Mouse (Mus musculus): Measurements from ENCODE around the gene Vmn1r188.
"Not testable (repeated sequence)": the region's sequence is repeated elsewhere in the genome, so short reads cannot be mapped to it uniquely, and the experiment has no call there.

The Vmn1r188 gene

DNA sequence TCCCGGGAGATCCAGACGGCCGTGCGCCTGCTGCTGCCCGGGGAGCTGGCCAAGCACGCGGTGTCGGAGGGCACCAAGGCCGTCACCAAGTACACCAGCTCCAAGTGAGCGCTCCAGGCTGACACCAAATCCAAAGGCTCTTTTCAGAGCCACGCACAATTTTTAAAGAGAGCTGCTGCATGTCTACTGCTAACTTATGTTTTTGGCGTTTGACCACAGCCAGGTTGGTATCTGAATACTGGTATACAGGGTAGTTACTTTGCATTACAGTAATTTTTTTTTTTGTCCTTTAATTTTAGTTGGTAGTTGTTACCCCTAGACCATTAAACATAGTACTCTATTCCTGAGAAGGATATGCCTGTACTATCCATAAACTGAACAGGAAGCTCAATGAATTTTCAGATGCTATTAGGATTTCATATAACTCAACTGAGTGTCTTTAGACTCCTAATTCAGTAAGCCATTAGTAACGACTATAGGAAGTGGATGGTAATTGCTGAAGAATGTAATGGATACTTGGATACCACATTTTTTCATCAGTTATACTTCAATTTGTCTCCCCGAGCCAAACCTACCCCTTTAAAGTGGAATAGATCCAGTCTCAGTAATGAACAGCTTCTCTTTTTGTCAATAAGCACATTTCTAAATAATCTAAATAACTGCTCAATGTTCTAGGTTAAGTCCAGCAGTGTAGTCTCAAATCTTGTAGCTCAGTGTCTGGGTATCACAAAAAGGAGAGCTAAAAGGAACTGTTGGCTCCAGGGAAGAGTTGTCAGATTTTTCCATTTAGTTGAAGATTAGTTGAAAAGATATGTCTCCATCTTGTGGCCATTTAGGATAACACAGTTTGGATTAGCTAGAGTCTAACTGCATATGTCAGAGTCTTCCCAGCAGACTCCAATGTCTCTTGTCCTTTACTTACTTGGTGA is 40.5 kb upstream of the Vmn1r188 start:
- in situ Hi-C loops (cut with MboI; ENCODE audit: low pct_unique_long_range_greater_than_20kb in 1 of 2, low sequenced_read_pairs in 2 of 2, unreplicated experiment in 1 of 2): loop anchor here (10.0 to 25.0 kb wide), 4 partner anchors 181 to 1694 kb away; partner anchors contain the start of genes Hist1h1c (in 1 of the 2), Hist1h2bb (in 1 of the 2) and Hist1h3c (in 1 of the 2)

GRCm38 (mm10) chr13:22044432-22045155 is 39.6 kb upstream of the Vmn1r188 start:
- in situ Hi-C loops (cut with MboI; ENCODE audit: low pct_unique_long_range_greater_than_20kb in 1 of 2, low sequenced_read_pairs in 2 of 2, unreplicated experiment in 1 of 2): loop anchor here (10.0 to 25.0 kb wide), 4 partner anchors 182 to 1693 kb away; partner anchors contain the start of genes Hist1h1c (in 1 of the 2), Hist1h2bb (in 1 of the 2) and Hist1h3c (in 1 of the 2)

DNA sequence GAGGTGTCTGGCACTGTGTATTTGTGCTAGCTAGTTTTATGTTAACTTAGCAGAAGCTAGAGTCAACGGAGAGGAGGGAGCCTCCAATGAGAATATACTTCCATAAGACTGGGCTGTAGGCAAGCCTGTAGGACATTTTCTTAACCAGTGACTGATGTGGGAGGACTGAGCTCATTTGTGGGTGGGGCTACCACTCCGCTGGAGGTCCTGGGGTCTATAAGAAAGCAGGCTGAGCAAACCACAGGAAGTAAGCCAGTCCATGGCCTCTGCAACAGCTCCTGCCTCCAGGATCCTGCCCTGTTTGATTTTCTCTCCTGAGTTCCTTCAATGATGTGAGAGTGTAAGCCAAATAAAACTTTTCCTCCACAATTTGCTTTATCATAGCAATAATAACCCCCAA is 38.9 kb upstream of the Vmn1r188 start:
- in situ Hi-C loops (cut with MboI; ENCODE audit: low pct_unique_long_range_greater_than_20kb in 1 of 2, low sequenced_read_pairs in 2 of 2, unreplicated experiment in 1 of 2): loop anchor here (10.0 to 25.0 kb wide), 4 partner anchors 183 to 1692 kb away; partner anchors contain the start of genes Hist1h1c (in 1 of the 2), Hist1h2bb (in 1 of the 2) and Hist1h3c (in 1 of the 2)

- in situ Hi-C loops (cut with MboI; ENCODE audit: low pct_unique_long_range_greater_than_20kb in 1 of 2, low sequenced_read_pairs in 2 of 2, unreplicated experiment in 1 of 2): loop anchor here (10.0 to 25.0 kb wide), 4 partner anchors 187 to 1688 kb away; partner anchors contain the start of genes Hist1h1c (in 1 of the 2), Hist1h2bb (in 1 of the 2) and Hist1h3c (in 1 of the 2)
Measured at GRCm38 (mm10) chr13:22049041-22049440, 35.2 kb upstream of the Vmn1r188 start.

DNA sequence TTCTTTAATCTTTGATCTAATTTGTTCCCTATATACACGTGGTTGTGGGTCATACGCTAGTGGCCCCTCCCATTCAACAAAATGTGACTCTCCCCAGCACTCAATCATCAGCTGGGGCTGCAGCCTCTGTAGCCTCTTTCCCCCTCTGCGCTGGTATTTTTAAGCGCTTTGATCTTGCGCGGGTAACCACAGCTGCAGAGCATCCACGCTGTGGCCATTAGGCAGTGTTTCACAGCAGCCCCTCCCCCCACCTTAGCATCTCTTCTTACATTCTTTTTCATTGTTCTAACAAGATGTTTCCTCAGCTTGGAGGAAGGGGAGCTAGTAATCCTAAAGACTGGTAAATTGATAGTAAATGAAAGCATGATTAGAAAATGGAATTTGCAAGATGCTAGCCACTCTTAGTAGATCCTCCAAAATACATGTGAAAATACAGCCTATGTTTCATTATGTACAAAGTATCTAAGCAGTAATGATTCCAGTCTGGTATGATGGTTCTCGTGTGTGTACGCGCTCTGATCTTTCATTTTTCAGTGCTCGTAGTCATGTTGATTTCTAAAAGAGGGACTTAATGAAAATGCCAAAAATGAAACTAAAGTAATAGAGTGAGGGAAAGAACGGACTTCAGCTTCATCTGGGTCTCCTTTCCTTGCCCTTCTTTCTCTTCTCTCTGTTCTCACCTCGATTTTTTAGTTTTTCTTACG is 34.4 kb upstream of the Vmn1r188 start:
- in situ Hi-C loops (cut with MboI; ENCODE audit: low pct_unique_long_range_greater_than_20kb in 1 of 2, low sequenced_read_pairs in 2 of 2, unreplicated experiment in 1 of 2): loop anchor here (10.0 to 25.0 kb wide), 4 partner anchors 188 to 1687 kb away; partner anchors contain the start of genes Hist1h1c (in 1 of the 2), Hist1h2bb (in 1 of the 2) and Hist1h3c (in 1 of the 2)

DNA sequence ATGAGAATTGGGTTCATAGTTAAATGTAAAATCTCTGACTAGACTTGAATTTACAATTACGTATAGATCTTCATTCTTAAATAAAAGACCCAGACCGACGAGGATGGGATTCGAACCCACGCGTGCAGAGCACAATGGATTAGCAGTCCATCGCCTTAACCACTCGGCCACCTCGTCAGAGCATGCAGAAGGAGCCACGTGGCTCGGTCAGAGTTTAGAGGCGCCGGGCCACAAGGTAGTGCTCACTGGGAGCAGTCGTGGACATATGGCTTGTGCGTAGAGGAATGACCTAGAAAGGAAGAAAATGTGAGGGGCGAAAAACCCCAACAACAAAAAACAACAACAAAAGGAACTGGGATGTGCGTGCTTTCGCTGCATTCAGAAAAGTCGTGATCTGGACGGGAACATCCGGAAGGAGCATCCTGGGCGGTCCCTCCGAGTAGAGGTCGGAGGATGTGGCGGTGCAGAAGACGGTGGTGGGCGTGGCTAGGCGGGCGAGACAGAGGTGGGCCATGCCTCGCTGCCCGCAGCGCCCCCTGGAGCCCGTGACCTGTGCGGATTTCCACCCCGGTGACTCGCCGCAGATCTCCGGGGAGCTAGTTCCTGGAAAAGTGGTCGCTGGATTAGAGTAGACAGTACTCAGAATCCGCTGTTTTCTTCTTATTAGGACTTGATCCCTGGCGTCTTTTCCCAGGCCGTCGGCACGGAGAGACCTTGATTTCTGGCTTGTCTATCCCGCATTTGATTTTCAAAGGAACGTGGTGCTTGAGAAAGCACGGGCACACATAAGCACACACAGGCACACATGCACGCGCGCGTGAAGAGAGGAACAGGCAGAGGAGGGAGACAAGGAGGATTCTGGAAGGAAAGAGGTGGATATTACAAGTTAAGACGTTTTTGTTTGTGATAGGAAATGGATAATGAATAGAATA is 33.4 kb upstream of the Vmn1r188 start:
- in situ Hi-C loops (cut with MboI; ENCODE audit: low pct_unique_long_range_greater_than_20kb in 1 of 2, low sequenced_read_pairs in 2 of 2, unreplicated experiment in 1 of 2): loop anchor here in 1 of 2 experiments (10.0 kb wide), 1 partner anchor 1354 kb away; no protein-coding TSS in a partner anchor

GRCm38 (mm10) chr13:22051523-22051859 is 32.7 kb upstream of the Vmn1r188 start:
- in situ Hi-C loops (cut with MboI; ENCODE audit: low pct_unique_long_range_greater_than_20kb in 1 of 2, low sequenced_read_pairs in 2 of 2, unreplicated experiment in 1 of 2): loop anchor here in 1 of 2 experiments (10.0 kb wide), 1 partner anchor 1353 kb away; no protein-coding TSS in a partner anchor

DNA sequence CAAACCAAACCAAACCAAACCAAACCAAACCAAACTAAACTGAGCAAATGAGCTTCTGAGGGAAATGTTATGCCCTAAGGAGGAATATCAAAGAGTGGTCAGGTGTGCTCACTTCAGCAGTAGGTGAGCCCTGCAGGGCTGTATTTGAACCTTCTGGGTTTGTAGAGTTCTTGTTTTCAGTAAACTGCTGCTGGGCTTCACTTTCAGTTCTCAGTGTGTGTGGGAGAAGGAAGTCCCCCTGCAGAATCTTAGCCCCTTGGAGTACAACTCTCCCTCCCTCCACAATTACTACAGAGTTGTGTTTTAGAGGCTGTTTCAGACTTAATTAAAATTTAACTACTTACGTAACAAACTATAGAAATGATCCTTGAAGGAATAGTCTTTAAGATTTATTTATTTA is 30.5 kb upstream of the Vmn1r188 start:
- in situ Hi-C loops (cut with MboI; ENCODE audit: low pct_unique_long_range_greater_than_20kb in 1 of 2, low sequenced_read_pairs in 2 of 2, unreplicated experiment in 1 of 2): loop anchor here in 1 of 2 experiments (10.0 kb wide), 1 partner anchor 1351 kb away; no protein-coding TSS in a partner anchor

GRCm38 (mm10) chr13:22061422-22061821 is 22.8 kb upstream of the Vmn1r188 start:
- in situ Hi-C loops (cut with MboI; ENCODE audit: low pct_unique_long_range_greater_than_20kb in 1 of 2, low sequenced_read_pairs in 2 of 2, unreplicated experiment in 1 of 2): no loop called here

GRCm38 (mm10) chr13:22063468-22063867 is 20.8 kb upstream of the Vmn1r188 start:
- in situ Hi-C loops (cut with MboI; ENCODE audit: low pct_unique_long_range_greater_than_20kb in 1 of 2, low sequenced_read_pairs in 2 of 2, unreplicated experiment in 1 of 2): no loop called here

DNA sequence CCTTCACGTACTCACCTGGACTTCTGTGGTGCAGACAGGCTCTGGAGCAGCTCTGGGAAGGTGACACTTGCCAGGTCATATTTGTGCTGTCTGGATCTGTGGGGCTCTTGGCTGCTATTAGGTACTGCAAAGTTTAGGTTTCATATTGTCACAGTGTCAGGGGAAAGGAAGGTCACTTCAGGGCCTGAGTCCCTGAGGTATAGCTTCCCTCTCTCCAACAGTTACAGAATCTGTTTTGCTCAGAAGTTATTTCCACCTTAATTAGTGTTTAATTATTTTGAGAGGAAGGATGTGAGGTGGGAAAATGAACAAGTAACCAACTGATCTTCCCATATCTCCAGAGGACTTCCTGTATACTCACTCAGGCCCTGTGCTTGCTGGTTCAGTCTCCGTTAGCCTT is 21.5 kb downstream of the Vmn1r188 start, which contains the start of gene Vmn1r189:
Vmn1r189 (minus strand) TSS at position 101 of the 400 bp plus-strand sequence.
- in situ Hi-C loops (cut with MboI; ENCODE audit: low pct_unique_long_range_greater_than_20kb in 1 of 2, low sequenced_read_pairs in 2 of 2, unreplicated experiment in 1 of 2): not testable (repeated sequence)

DNA sequence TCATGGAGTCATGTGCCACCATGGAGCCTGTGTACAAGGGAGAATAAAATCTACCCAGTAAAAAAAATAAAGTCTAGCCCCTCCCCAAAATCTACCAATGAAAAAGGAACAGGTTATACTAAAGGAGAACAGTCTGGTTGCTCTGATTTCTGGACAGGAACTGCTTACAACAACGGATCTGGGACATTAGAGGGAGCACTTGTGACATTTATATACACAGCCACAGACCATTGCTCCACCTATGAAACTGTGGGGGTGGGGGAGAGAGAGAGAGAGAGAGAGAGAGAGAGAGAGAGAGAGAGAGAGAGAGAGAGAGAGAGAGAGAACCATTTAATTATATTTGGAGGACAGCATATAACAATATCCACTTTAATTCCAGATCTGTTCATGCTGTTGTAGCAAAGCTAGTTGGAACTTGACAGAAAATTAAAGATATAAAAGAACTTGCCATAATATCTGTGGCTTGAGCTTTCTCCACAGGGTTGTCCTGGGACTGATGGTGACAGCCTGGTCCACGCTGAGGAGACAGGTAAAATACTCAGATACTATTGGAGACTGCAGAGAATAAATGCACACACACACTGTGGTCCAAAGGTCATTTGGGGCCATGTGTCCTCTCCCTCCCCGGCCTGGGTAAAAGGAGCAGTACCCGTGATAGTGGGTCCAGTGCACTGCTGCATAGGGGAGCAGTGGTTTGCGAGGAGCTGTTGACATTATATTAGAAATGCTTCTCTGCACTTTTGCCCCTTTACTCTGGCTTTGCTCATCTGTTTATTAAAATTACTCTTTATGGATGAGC is 52.5 kb downstream of the Vmn1r188 start:
- in situ Hi-C loops (cut with MboI; ENCODE audit: low pct_unique_long_range_greater_than_20kb in 1 of 2, low sequenced_read_pairs in 2 of 2, unreplicated experiment in 1 of 2): not testable (repeated sequence)

All from mouse embryonic stem cell (cell line).